In the genomic region with DNA sequence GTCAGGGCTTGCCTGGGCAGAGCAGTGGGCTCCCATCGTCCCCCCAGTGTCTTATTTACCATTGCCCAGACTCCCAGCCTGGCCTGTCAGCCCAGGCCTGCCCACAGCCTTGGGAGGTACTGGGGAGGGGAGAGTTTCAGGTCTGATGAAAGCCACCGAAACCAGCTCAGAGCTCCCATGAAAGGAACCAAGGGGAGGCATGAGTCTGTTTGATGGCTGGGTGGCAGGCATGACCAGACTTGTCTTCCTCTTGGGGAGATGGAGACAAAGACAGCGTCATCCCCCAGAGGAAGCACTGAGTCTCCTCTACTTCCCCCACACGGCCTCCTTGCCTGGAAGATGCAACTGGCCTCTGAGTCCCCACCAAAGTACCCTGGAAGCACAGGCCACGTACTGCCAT, we compare ENCODE assay signal across 18 mouse cellular contexts.
DNase-seq lines count a peak whose midpoint lies in the region; ATAC-seq and TF ChIP-seq lines count a peak whose summit lies in the region.
"Had no signal": no experiment of that assay in that cellular context is flagged by ENCODE, and none has a peak within 500 bp of the region (broad histone marks: within the 10 kb centered on the region; RNA-seq: fewer than 3 reads in every experiment).

No protein-coding gene starts in this region.

- H3K27ac ChIP-seq in heart, embryonic 15.5 days = no peak overlapping the region
- peak overlapping the region; percentile 32 for H3K27ac ChIP-seq in ES-Bruce4 (ENCODE audit: insufficient read depth, low read length)
- H3K27ac ChIP-seq in intestine, embryonic 16.5 days (ENCODE audit: low read length) = 0 out of 2 replicates have a peak overlapping the region, but pooled peaks have one; percentile 15
- no peak overlapping the region for H3K27ac ChIP-seq in kidney, embryonic 16.5 days (ENCODE audit: low read length)
- H3K27ac ChIP-seq: neural tube, embryonic 13.5 days had no signal

- peaks cover 22% of the 10 kb centered on the region for H3K4me1 ChIP-seq in heart, embryonic 15.5 days (replicated peaks)
- H3K4me1 ChIP-seq in ES-Bruce4 (ENCODE audit: control insufficient read depth, insufficient read depth, low read length) = peaks cover 12% of the 10 kb centered on the region
- H3K4me1 ChIP-seq in intestine, embryonic 16.5 days (ENCODE audit: control insufficient read depth, insufficient read depth, low read length) = peaks cover 36% of the 10 kb centered on the region
- peaks cover 21% of the 10 kb centered on the region for H3K4me1 ChIP-seq in kidney, embryonic 16.5 days (ENCODE audit: insufficient read depth, low read length)

- H3K9ac ChIP-seq in heart, embryonic 15.5 days = no peak overlapping the region
- 0 out of 2 replicates have a peak overlapping the region, but pooled peaks have one; percentile 14 for H3K9ac ChIP-seq in ES-Bruce4 (ENCODE audit: low read depth, poor library complexity, severe bottlenecking)
- H3K9ac ChIP-seq in intestine, embryonic 16.5 days (ENCODE audit: low read depth, low read length) = no peak overlapping the region
- H3K9ac ChIP-seq in kidney, embryonic 16.5 days (replicated peaks; ENCODE audit: low read length) = no peak overlapping the region
- H3K9ac ChIP-seq: neural tube, embryonic 13.5 days had no signal

- no peak overlapping the region for H3ac ChIP-seq in myocyte (ENCODE audit: control insufficient read depth, insufficient read length)

- peaks cover 19% of the 10 kb centered on the region for H3K27me3 ChIP-seq in heart, embryonic 15.5 days
- H3K27me3 ChIP-seq in ES-Bruce4 (ENCODE audit: control insufficient read depth, insufficient read depth, low read length, poor library complexity, severe bottlenecking) = no peaks in the 10 kb centered on the region
- H3K27me3 ChIP-seq in intestine, embryonic 16.5 days (replicated peaks; ENCODE audit: control insufficient read depth, insufficient read depth, low read length) = no peaks in the 10 kb centered on the region
- H3K27me3 ChIP-seq in myocyte (ENCODE audit: control insufficient read depth, insufficient read depth, insufficient read length) = no peaks in the 10 kb centered on the region
- H3K27me3 ChIP-seq in kidney, embryonic 16.5 days (ENCODE audit: insufficient read depth, low read length) = no peaks in the 10 kb centered on the region

- 76% methylated on average over 5 of the region's 5 CpGs for WGBS in heart, embryonic 15.5 days
- 76% methylated on average over 5 of the region's 5 CpGs for WGBS in intestine, embryonic 16.5 days
- 80% methylated on average over 5 of the region's 5 CpGs for WGBS in kidney, embryonic 16.5 days

- no peak for DNase-seq in heart, adult 9 months (ENCODE audit: low spot score in 2 of 2)
- no peak for DNase-seq in left cerebral cortex, adult 18-20 months (ENCODE audit: low spot score in 2 of 2)
- no peak for DNase-seq in layer of hippocampus, adult 9-11 months
- DNase-seq: adrenal gland, postnatal 36 days; B cell, adult 2 months; cerebellum, postnatal 25 days; heart, adult 18-20 months; heart, postnatal 36 days; kidney, postnatal 25 days; thymus, postnatal 4 days had no signal

- no peak for TF ChIP-seq EP300 in ES-Bruce4 (IDR thresholded peaks at IDR 0.05; ENCODE audit: insufficient read depth, low read depth, low read length)

- H3K4me2 ChIP-seq in heart, embryonic 15.5 days = no peak overlapping the region
- no peak overlapping the region for H3K4me2 ChIP-seq in intestine, embryonic 16.5 days (ENCODE audit: low read depth, low read length)
- no peak overlapping the region for H3K4me2 ChIP-seq in myocyte (ENCODE audit: low read depth)
- H3K4me2 ChIP-seq in kidney, embryonic 16.5 days (replicated peaks; ENCODE audit: low read depth, low read length) = no peak overlapping the region
- H3K4me2 ChIP-seq: neural tube, embryonic 13.5 days had no signal

- no peaks in the 10 kb centered on the region for H3K79me2 ChIP-seq in myocyte (ENCODE audit: control insufficient read depth, insufficient read depth)

- 0 out of 2 replicates have a peak, but pooled peaks have one; percentile 23 for ATAC-seq in heart, embryonic 15.5 days (replicated peaks; ENCODE audit: insufficient number of reproducible peaks, insufficient read depth, low FRiP score, low read depth)
- ATAC-seq in intestine, embryonic 16.5 days = no peak
- ATAC-seq in kidney, embryonic 16.5 days (ENCODE audit: low FRiP score, low TSS enrichment) = no peak
- ATAC-seq: inflammation-experienced regulatory T-cells, adult 6 months; midbrain, embryonic 16.5 days had no signal

- H3K4me3 ChIP-seq in heart, embryonic 15.5 days = no peak overlapping the region
- H3K4me3 ChIP-seq in ES-Bruce4 (ENCODE audit: low read depth, low read length) (no peak overlapping the region), myocyte (no peak overlapping the region)
- no peak overlapping the region for H3K4me3 ChIP-seq in intestine, embryonic 16.5 days (ENCODE audit: low read length)
- no peak overlapping the region for H3K4me3 ChIP-seq in kidney, embryonic 16.5 days (ENCODE audit: low read length)
- H3K4me3 ChIP-seq: neural tube, embryonic 13.5 days had no signal

- TF ChIP-seq POLR2A in ES-Bruce4 (IDR thresholded peaks at IDR 0.05; ENCODE audit: insufficient read depth, low read length) (no peak), myocyte (IDR thresholded peaks at IDR 0.05; ENCODE audit: insufficient read length, low read depth) (no peak)

- no peaks in the 10 kb centered on the region for H3K9me3 ChIP-seq in heart, embryonic 15.5 days (replicated peaks)
- no peaks in the 10 kb centered on the region for H3K9me3 ChIP-seq in ES-Bruce4 (replicated peaks; ENCODE audit: control insufficient read depth, insufficient read depth, low read length, poor library complexity, severe bottlenecking)
- H3K9me3 ChIP-seq in intestine, embryonic 16.5 days (ENCODE audit: control insufficient read depth, low read length) = no peaks in the 10 kb centered on the region
- H3K9me3 ChIP-seq in kidney, embryonic 16.5 days (ENCODE audit: low read length) = no peaks in the 10 kb centered on the region
- H3K9me3 ChIP-seq: neural tube, embryonic 13.5 days had no signal

- no peak for TF ChIP-seq CTCF in ES-Bruce4 (IDR thresholded peaks at IDR 0.05; ENCODE audit: low read depth, low read length)

- H3K36me3 ChIP-seq in heart, embryonic 15.5 days = no peaks in the 10 kb centered on the region
- H3K36me3 ChIP-seq in ES-Bruce4 (ENCODE audit: control insufficient read depth, insufficient read depth, low read length, poor library complexity, severe bottlenecking) = no peaks in the 10 kb centered on the region
- no peaks in the 10 kb centered on the region for H3K36me3 ChIP-seq in intestine, embryonic 16.5 days (ENCODE audit: control insufficient read depth, insufficient read depth, low read length)
- no peaks in the 10 kb centered on the region for H3K36me3 ChIP-seq in myocyte (ENCODE audit: control insufficient read depth, insufficient read depth)
- H3K36me3 ChIP-seq in kidney, embryonic 16.5 days (ENCODE audit: insufficient read depth, low read length) = no peaks in the 10 kb centered on the region
- H3K36me3 ChIP-seq: neural tube, embryonic 13.5 days had no signal

TF ChIP-seq in myocyte, 11 proteins besides CTCF, POLR2A, EP300 and RAD21:
- TF ChIP-seq E2F4 (IDR thresholded peaks at IDR 0.05; ENCODE audit: insufficient read depth) (no peak), TCF3 (IDR thresholded peaks at IDR 0.05; ENCODE audit: insufficient read length, low read depth) (no peak), CEBPB (IDR thresholded peaks at IDR 0.05; ENCODE audit: insufficient read depth, poor library complexity, severe bottlenecking) (peak; percentile 81; the same call in 1 of the 2 replicates), MYOG (IDR thresholded peaks at IDR 0.05; ENCODE audit: control insufficient read depth in 1 of 3, insufficient read depth in 1 of 3, insufficient read length in 2 of 3, low read depth in 2 of 3) (no peak)

Comparison
In these comparisons a context has a peak if more than half of its experiments do, and no peak if none do; other contexts are left out.
1. H3K27ac ChIP-seq: peak in ES-Bruce4 (single experiment) and intestine, embryonic 16.5 days (single experiment); none in heart, embryonic 15.5 days (single experiment) and kidney, embryonic 16.5 days (single experiment).